Mouse (Mus musculus) kidney, postnatal 36 days (tissue): ENCODE results near the gene Ttbk1.

Experiments
- DNase-seq, 2 experiments: peaks; one replicate each; pipeline ENCODE4 v3.0.0; 2021 to 2022; ENCODE audit warnings: mixed read lengths in 2 of 2

Ttbk1 gene

GRCm38 (mm10) chr17:46408478-46408877 is 79.0 kb downstream of the Ttbk1 start:
- no peak for DNase-seq

GRCm38 (mm10) chr17:46394631-46395030 is 92.8 kb downstream of the Ttbk1 start:
- DNase-seq: no peak

- peak; percentile 43 to 71 for DNase-seq
Measured at GRCm38 (mm10) chr17:46393012-46393411, 94.5 kb downstream of the Ttbk1 start.
